Mouse (Mus musculus) stomach, postnatal 0 days (tissue): ENCODE measurements around the gene Cd55b. TPM values are rescaled to one million over a fixed set of nuclear protein-coding genes. Genes with fewer than 3 reads are reported as not detected.
A peak's percentile ranks its signal among the peaks of the same experiment; 100 is the strongest.
"Not testable (repeated sequence)": the region's sequence is repeated elsewhere in the genome, so short reads cannot be mapped to it uniquely, and the experiment has no call there.

Experiments used
- ATAC-seq: fragments of 200-750 bp; cut with Nextera tagmentation; 2 replicates; pipeline ENCODE4 v1.8.0; 2017; ENCODE audit not compliant: low FRiP score, low TSS enrichment
- DNase-seq: peaks from one replicate; pipeline ENCODE4 v3.0.0-alpha.2; 2016; ENCODE audit warnings: low spot score
- H3K27ac ChIP-seq: fragments of 300-500 bp; sonication (generic); replicated peaks from 2 replicates; pipeline ENCODE4 v1.5.1; 2014; ENCODE audit warnings: mild to moderate bottlenecking, control low read depth
- H3K27me3 ChIP-seq: fragments of 300-500 bp; sonication (generic); 2 replicates; pipeline ENCODE4 v1.6.1; 2014; ENCODE audit warnings: low read length; ENCODE audit not compliant: control insufficient read depth, insufficient read depth
- H3K36me3 ChIP-seq: fragments of 300-500 bp; sonication (generic); 2 replicates; pipeline ENCODE4 v1.6.1; 2014; ENCODE audit warnings: low read length, mixed read lengths; ENCODE audit not compliant: control insufficient read depth, insufficient read depth
- H3K4me1 ChIP-seq: fragments of 300-500 bp; sonication (generic); replicated peaks from 2 replicates; pipeline ENCODE4 v1.6.1; 2014; ENCODE audit warnings: antibody characterized with exemption; ENCODE audit not compliant: control insufficient read depth, insufficient read depth
- H3K4me2 ChIP-seq: fragments of 300-500 bp; sonication (generic); replicated peaks from 2 replicates; pipeline ENCODE4 v1.6.1; 2014; ENCODE audit warnings: low read depth, mild to moderate bottlenecking, control low read depth, moderate library complexity
- H3K4me3 ChIP-seq: fragments of 300-500 bp; sonication (generic); 2 replicates; pipeline ENCODE4 v1.5.1; 2014; ENCODE audit warnings: low read depth, low read length, control low read depth
- H3K9ac ChIP-seq: fragments of 300-500 bp; sonication (generic); 2 replicates; pipeline ENCODE4 v1.6.1; 2014; ENCODE audit warnings: mild to moderate bottlenecking, low read length, control low read depth, mixed read lengths
- H3K9me3 ChIP-seq: fragments of 300-500 bp; sonication (generic); 2 replicates; pipeline ENCODE4 v1.6.1; 2016; ENCODE audit warnings: low read length; ENCODE audit not compliant: control insufficient read depth
- CTCF ChIP-seq: IDR thresholded peaks from 2 replicates; pipeline ENCODE4 v1.5.1; 2016; ENCODE audit warnings: antibody characterized with exemption, low read depth, mild to moderate bottlenecking, moderate library complexity
- EP300 ChIP-seq: optimal IDR thresholded peaks from 2 replicates; pipeline ENCODE3; 2016; ENCODE audit warnings: antibody characterized with exemption
- WGBS: fragments of 180-500 bp; shearing (Covaris S2); extraction: QIAGEN DNeasy Blood & Tissue Kit; methylation state at CpG from one replicate; pipeline ENCODE4 v1.1.7; 2014; 5-methylcytosine and 5-hydroxymethylcytosine counted together
- polyA plus RNA-seq: library from polyadenylated mRNA; unstranded; fragments of >200 nt; fragmentation: Nextera tagmentation; extraction: Ambion mirVana; gene quantifications from 2 replicates; pipeline ENCODE4 v1.2.1, GENCODE M21; 2015

The Cd55b gene
- polyA plus RNA-seq, 1 experiment from 2014 or later: 0.42 TPM

DNA sequence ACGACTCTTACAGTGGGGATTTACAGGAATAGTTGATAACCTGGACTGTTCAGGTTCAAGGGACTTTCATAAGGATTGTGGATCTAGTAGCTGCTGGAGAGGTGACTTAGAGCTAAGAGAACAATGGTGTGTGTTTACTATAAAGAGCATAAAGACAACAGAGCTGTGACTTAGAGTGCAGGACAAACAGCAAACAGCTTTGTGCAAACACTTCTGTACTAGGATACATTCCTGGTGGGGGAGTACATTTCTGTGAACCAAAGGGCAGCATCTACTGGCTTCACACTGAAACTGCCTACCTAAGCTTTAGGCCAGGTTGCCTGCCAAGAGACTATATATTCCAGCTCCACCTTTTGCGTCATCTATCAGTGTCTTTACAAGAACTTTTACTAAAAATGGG, 32.3 kb upstream of the Cd55b start:
- ATAC-seq (no peak), DNase-seq (no peak)
- Histone ChIP-seq H3K36me3 (no peaks in the 10 kb centered on the region), H3K9me3 (no peaks in the 10 kb centered on the region), H3K9ac (no peak overlapping the region), H3K27me3 (no peaks in the 10 kb centered on the region), H3K27ac (no peak overlapping the region), H3K4me1 (no peaks in the 10 kb centered on the region), H3K4me2 (no peak overlapping the region), H3K4me3 (no peak overlapping the region)
- 67% methylated on average over 2 of the region's 2 CpGs for WGBS
- TF ChIP-seq EP300 (no peak), CTCF (no peak)

DNA sequence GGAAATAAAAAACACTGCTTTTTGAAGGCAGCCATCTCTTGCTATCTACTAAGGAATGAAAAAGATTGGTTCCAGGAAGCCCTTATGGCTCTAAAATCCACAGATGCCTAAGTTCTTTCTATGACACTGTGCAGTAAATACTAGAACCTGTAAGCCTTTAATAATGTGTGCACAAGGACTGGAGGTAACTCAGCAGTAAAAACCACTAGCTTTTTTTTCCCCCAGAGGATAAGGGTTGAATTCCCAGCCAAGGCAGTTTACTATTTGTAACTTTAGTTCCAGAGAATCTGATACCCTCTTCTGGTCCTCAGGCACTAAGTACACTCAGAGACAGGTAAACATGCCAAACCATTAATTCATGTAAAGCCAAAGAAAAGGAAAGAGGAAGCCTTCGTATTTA, 20.1 kb upstream of the Cd55b start:
- not testable (repeated sequence) for H3K9ac ChIP-seq, H3K4me1 ChIP-seq, H3K36me3 ChIP-seq, H3K4me2 ChIP-seq, H3K27ac ChIP-seq, DNase-seq, H3K27me3 ChIP-seq, H3K4me3 ChIP-seq, ATAC-seq, H3K9me3 ChIP-seq
- 15% methylated on average over 1 of the region's 1 CpGs for WGBS

DNA sequence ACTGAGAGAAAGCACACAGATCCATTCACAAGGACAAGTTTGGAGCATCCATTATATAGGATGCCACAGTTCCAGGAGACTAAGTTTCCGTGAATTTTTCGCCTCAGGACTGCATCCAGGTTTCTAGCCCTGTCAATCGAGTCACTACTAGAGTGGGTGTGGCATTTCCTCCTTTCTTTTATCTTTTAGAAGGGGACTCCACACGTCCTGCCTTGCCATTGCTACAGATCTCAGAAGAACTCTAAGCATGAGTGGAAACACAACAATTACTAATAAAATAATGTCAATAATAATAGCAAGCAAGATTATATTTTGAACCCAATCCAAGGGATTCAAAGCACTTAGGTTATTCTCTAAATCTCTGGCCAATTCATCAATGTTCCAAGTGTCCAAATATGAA, 8.1 kb upstream of the Cd55b start:
- no peak for TF ChIP-seq EP300
- TF ChIP-seq CTCF: no peak
- DNase-seq (no peak), ATAC-seq (no peak)
- Histone ChIP-seq H3K36me3 (no peaks in the 10 kb centered on the region), H3K9me3 (no peaks in the 10 kb centered on the region), H3K4me2 (no peak overlapping the region), H3K4me1 (no peaks in the 10 kb centered on the region), H3K9ac (no peak overlapping the region), H3K27me3 (no peaks in the 10 kb centered on the region), H3K27ac (no peak overlapping the region), H3K4me3 (no peak overlapping the region)
- 77% methylated on average over 4 of the region's 4 CpGs for whole genome bisulfite sequencing

DNA sequence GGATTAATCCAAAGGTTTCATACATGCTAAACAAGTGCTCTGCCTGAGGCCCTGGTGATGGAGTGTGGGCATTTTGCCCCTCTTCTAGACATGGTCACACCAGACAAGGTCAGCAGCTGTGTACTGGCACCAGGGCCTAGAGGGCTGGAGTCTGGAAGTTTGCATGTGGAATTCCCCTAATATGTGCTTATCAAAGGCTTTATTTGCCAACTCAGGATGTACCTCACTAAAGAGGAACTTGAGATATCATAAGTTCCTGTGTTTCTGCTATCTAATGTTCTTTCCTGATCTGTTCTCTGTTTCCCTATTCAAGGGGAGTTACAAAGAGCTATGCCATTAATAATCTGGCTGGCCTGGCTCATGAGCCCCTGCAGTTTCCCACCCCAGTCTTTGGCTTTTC, 5.9 kb upstream of the Cd55b start:
- H3K4me1 ChIP-seq, H3K36me3 ChIP-seq, ATAC-seq, H3K9me3 ChIP-seq, H3K9ac ChIP-seq, H3K27ac ChIP-seq, DNase-seq, H3K4me2 ChIP-seq, H3K4me3 ChIP-seq, H3K27me3 ChIP-seq: not testable (repeated sequence)

DNA sequence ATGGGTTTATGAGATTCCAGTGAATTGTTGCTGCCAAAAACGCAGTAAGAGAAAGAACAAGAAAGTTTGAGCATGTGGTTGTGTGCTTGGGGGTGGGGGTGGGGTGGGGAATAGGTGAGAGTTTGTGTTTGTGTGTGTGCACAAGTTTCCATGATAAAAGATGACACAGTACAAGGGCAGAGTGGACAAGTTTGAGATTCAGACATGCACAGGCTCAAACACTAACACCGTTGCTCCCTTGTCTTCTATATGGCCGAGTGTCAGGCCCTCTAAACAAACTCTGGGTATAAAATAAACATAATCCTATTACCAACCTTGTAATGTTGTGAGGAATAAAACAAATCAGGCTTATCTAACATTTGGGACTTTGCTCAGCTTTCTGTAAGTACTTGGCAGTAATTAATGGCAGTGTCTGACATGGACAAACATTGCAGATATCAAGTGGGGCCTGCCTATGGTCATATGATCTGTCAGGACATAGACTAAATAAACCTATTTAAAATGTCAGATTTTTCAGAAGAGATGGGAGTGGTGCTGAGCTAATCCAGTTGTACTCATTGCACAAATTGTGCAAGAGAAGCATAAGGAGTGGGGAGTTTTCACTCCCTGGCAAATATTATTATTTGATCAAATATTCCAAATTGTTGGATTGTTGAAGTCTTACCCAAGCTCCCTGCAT, 4.5 kb upstream of the Cd55b start:
- DNase-seq: peak; percentile 18
- not testable (repeated sequence) for H3K4me1 ChIP-seq, H3K27me3 ChIP-seq, H3K4me2 ChIP-seq, H3K4me3 ChIP-seq, H3K27ac ChIP-seq, H3K9ac ChIP-seq, H3K9me3 ChIP-seq, H3K36me3 ChIP-seq
- 24% methylated on average over 3 of the region's 3 CpGs for WGBS
- ATAC-seq: peak; percentile 81

DNA sequence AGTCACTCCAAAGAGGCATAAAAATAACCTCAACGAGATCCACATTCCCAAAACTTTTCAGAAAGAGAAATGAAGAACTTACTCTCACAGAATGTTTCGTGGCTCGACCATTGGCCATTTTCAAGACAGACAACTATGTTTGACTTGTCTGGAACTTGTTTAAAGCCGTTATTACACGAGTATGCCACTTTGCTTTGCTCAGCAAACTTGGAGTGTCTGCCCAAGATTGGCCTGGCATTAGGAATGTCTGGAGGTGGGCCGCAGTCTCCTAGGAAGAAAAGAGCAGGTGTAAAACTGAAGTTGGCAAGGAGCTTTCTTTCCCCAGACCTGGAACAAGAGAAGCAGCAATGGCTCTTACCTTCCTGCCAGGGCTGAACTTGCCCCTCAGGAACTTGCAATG, 776 bp downstream of the Cd55b start:
- H3K27ac ChIP-seq: not testable (repeated sequence)

More for the DNA sequence above, 776 bp downstream of the Cd55b start:
- H3K4me2 ChIP-seq, H3K36me3 ChIP-seq, DNase-seq, H3K4me1 ChIP-seq, ATAC-seq, H3K4me3 ChIP-seq, H3K9me3 ChIP-seq, H3K27me3 ChIP-seq, H3K9ac ChIP-seq: not testable (repeated sequence)
- no CpG with 5 or more reads among the region's 6 CpGs for whole genome bisulfite sequencing
